Mouse (Mus musculus) lung, postnatal 0 days (tissue): ENCODE data around the gene Plpp1.

Experiments
- CTCF ChIP-seq: IDR thresholded peaks from 2 replicates; pipeline ENCODE4 v1.5.1; 2016; ENCODE audit warnings: antibody characterized with exemption, mild to moderate bottlenecking
- EP300 ChIP-seq: IDR thresholded peaks from 2 replicates; pipeline ENCODE4 v1.6.1; 2016; ENCODE audit warnings: antibody characterized with exemption, mild to moderate bottlenecking, control low read depth

DNA sequence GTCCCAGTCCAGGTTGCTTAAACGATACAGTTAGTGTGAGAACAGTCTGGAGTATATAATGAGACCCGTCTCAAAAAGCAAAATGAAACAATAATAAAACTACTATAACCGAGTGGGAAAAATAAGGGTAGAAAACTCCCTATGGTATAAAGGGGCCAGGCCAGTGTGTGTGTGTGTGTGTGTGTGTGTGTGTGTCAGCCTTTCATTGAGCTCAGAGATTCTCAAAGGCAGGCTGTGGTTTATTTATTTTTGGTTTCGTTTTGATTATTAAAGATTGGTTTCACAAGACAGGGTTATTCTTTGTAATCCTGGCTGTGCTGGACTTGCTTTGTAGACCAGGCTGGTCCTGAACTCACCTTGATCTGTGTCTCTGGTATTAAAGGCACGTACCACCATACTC, 8.7 kb upstream of the Plpp1 start:
- TF ChIP-seq CTCF (no peak), EP300 (no peak)
